Mouse (Mus musculus): ENCODE results near the gene Chfr. TPM values are rescaled to one million over a fixed set of nuclear protein-coding genes. Genes with fewer than 3 reads are reported as not detected.
A peak's percentile ranks its signal among the peaks of the same experiment; 100 is the strongest.
"Not testable (repeated sequence)": the region's sequence is repeated elsewhere in the genome, so short reads cannot be mapped to it uniquely, and the experiment has no call there.

The Chfr gene
- polyA plus RNA-seq, 1 experiment from 2014 or later: 35.7 TPM

GRCm38 (mm10) chr5:110106901-110107564, 28.6 kb upstream of the Chfr start:
- Histone ChIP-seq H3K4me2 (peak overlapping the region; percentile 95), H3K27ac (ENCODE audit: low read depth, low read length) (peak overlapping the region; percentile 97), H3K27me3 (ENCODE audit: control insufficient read depth, insufficient read depth, low read length) (no peaks in the 10 kb centered on the region), H3K4me1 (ENCODE audit: control insufficient read depth, insufficient read depth, low read length) (peaks cover 9% of the 10 kb centered on the region), H3K9ac (ENCODE audit: low read depth, low read length) (peak overlapping the region; percentile 94), H3K36me3 (ENCODE audit: control insufficient read depth, insufficient read depth, low read length) (peaks cover 31% of the 10 kb centered on the region), H3K9me3 (replicated peaks; ENCODE audit: control insufficient read depth, low read length) (no peaks in the 10 kb centered on the region), H3K4me3 (ENCODE audit: low read depth, low read length) (peak overlapping the region; percentile 85)
- peak; percentile 16 for ATAC-seq (replicated peaks; ENCODE audit: insufficient number of reproducible peaks, low FRiP score, low TSS enrichment)
- WGBS (ENCODE audit: insufficient replicate concordance): 14% methylated on average over 41 of the region's 41 CpGs

GRCm38 (mm10) chr5:110107581-110108304, 27.9 kb upstream of the Chfr start, which contains the start of gene Gtpbp6:
Gene Gtpbp6, minus strand, starts transcription at chr5:110108197.
- WGBS (ENCODE audit: insufficient replicate concordance): under 1% methylated on average over 70 of the region's 71 CpGs

GRCm38 (mm10) chr5:110108305-110108628, 27.4 kb upstream of the Chfr start:
- peak overlapping the region; percentile 97 for H3K27ac ChIP-seq (ENCODE audit: low read depth, low read length)

More at GRCm38 (mm10) chr5:110107581-110108304, 27.9 kb upstream of the Chfr start, which contains the start of gene Gtpbp6:
- H3K4me3 ChIP-seq (ENCODE audit: low read depth, low read length): peak within 1 kb of the TSS; percentile 85
- peaks cover 8% of the 10 kb centered on the region for H3K4me1 ChIP-seq (ENCODE audit: control insufficient read depth, insufficient read depth, low read length)
- no peaks in the 10 kb centered on the region for H3K9me3 ChIP-seq (replicated peaks; ENCODE audit: control insufficient read depth, low read length)
- peak within 1 kb of the TSS; percentile 94 for H3K9ac ChIP-seq (ENCODE audit: low read depth, low read length)
- H3K36me3 ChIP-seq (ENCODE audit: control insufficient read depth, insufficient read depth, low read length): peaks cover 33% of the 10 kb centered on the region
- no peaks in the 10 kb centered on the region for H3K27me3 ChIP-seq (ENCODE audit: control insufficient read depth, insufficient read depth, low read length)
- ATAC-seq (replicated peaks; ENCODE audit: insufficient number of reproducible peaks, low FRiP score, low TSS enrichment): peak; percentile 86
- peak within 1 kb of the TSS; percentile 97 for H3K27ac ChIP-seq (ENCODE audit: low read depth, low read length)
- H3K4me2 ChIP-seq: peak within 1 kb of the TSS; percentile 95

GRCm38 (mm10) chr5:110109991-110110441, 25.6 kb upstream of the Chfr start, which contains the start of gene Zfp605:
Gene Zfp605, plus strand, starts transcription at chr5:110110092.
- Histone ChIP-seq H3K36me3 (ENCODE audit: control insufficient read depth, insufficient read depth, low read length) (peaks cover 16% of the 10 kb centered on the region), H3K4me2 (peak within 1 kb of the TSS; percentile 65), H3K9ac (ENCODE audit: low read depth, low read length) (peak within 1 kb of the TSS; percentile 75), H3K27ac (ENCODE audit: low read depth, low read length) (peak within 1 kb of the TSS; percentile 80), H3K4me3 (ENCODE audit: low read depth, low read length) (peak within 1 kb of the TSS; percentile 70), H3K9me3 (replicated peaks; ENCODE audit: control insufficient read depth, low read length) (no peaks in the 10 kb centered on the region), H3K4me1 (ENCODE audit: control insufficient read depth, insufficient read depth, low read length) (peaks cover 8% of the 10 kb centered on the region), H3K27me3 (ENCODE audit: control insufficient read depth, insufficient read depth, low read length) (no peaks in the 10 kb centered on the region)
- under 1% methylated on average over 12 of the region's 12 CpGs for WGBS (ENCODE audit: insufficient replicate concordance)
- ATAC-seq (replicated peaks; ENCODE audit: insufficient number of reproducible peaks, low FRiP score, low TSS enrichment): peak; percentile 29

More at GRCm38 (mm10) chr5:110108305-110108628, 27.4 kb upstream of the Chfr start:
- no peaks in the 10 kb centered on the region for H3K27me3 ChIP-seq (ENCODE audit: control insufficient read depth, insufficient read depth, low read length)
- no peaks in the 10 kb centered on the region for H3K9me3 ChIP-seq (replicated peaks; ENCODE audit: control insufficient read depth, low read length)
- peaks cover 34% of the 10 kb centered on the region for H3K36me3 ChIP-seq (ENCODE audit: control insufficient read depth, insufficient read depth, low read length)
- peaks cover 8% of the 10 kb centered on the region for H3K4me1 ChIP-seq (ENCODE audit: control insufficient read depth, insufficient read depth, low read length)
- peak overlapping the region; percentile 94; the same call in 1 of the 2 replicates for H3K9ac ChIP-seq (ENCODE audit: low read depth, low read length)
- no peak for ATAC-seq (replicated peaks; ENCODE audit: insufficient number of reproducible peaks, low FRiP score, low TSS enrichment)
- WGBS (ENCODE audit: insufficient replicate concordance): 0% methylated on average over 7 of the region's 7 CpGs
- H3K4me2 ChIP-seq: peak overlapping the region; percentile 95
- H3K4me3 ChIP-seq (ENCODE audit: low read depth, low read length): peak overlapping the region; percentile 85

- H3K27ac ChIP-seq (ENCODE audit: low read depth, low read length); H3K4me1 ChIP-seq (ENCODE audit: control insufficient read depth, insufficient read depth, low read length); H3K9ac ChIP-seq (ENCODE audit: low read depth, low read length); H3K27me3 ChIP-seq (ENCODE audit: control insufficient read depth, insufficient read depth, low read length); H3K4me3 ChIP-seq (ENCODE audit: low read depth, low read length); H3K9me3 ChIP-seq (replicated peaks; ENCODE audit: control insufficient read depth, low read length); H3K4me2 ChIP-seq; ATAC-seq (replicated peaks; ENCODE audit: insufficient number of reproducible peaks, low FRiP score, low TSS enrichment): not testable (repeated sequence)
- 73% methylated on average over 3 of the region's 3 CpGs for WGBS (ENCODE audit: insufficient replicate concordance)
- H3K36me3 ChIP-seq (ENCODE audit: control insufficient read depth, insufficient read depth, low read length): peaks cover 18% of the 10 kb centered on the region
These were observed 13.3 kb upstream of the Chfr start for GRCm38 (mm10) chr5:110122380-110122779.

- Histone ChIP-seq H3K27ac (ENCODE audit: low read depth, low read length) (peak overlapping the region; percentile 81; the same call in 1 of the 2 replicates), H3K4me1 (ENCODE audit: control insufficient read depth, insufficient read depth, low read length) (peaks cover 3% of the 10 kb centered on the region; the same call in 1 of the 2 replicates), H3K4me3 (ENCODE audit: low read depth, low read length) (peak overlapping the region; percentile 84), H3K9me3 (replicated peaks; ENCODE audit: control insufficient read depth, low read length) (0 out of 2 replicates have a peak, but pooled peaks cover 4% of the 10 kb centered on the region), H3K9ac (ENCODE audit: low read depth, low read length) (peak overlapping the region; percentile 79), H3K4me2 (peak overlapping the region; percentile 84), H3K27me3 (ENCODE audit: control insufficient read depth, insufficient read depth, low read length) (no peaks in the 10 kb centered on the region), H3K36me3 (ENCODE audit: control insufficient read depth, insufficient read depth, low read length) (no peaks in the 10 kb centered on the region)
- peak; percentile 37 for ATAC-seq (replicated peaks; ENCODE audit: insufficient number of reproducible peaks, low FRiP score, low TSS enrichment)
- WGBS (ENCODE audit: insufficient replicate concordance): 6% methylated on average over 18 of the region's 18 CpGs
These were observed 434 bp downstream of the Chfr start for GRCm38 (mm10) chr5:110136087-110136464.

- no peak overlapping the region for H3K27ac ChIP-seq (ENCODE audit: low read depth, low read length)
- H3K4me3 ChIP-seq (ENCODE audit: low read depth, low read length): no peak overlapping the region
- ATAC-seq (replicated peaks; ENCODE audit: insufficient number of reproducible peaks, low FRiP score, low TSS enrichment): no peak
- no peak overlapping the region for H3K4me2 ChIP-seq
- H3K9me3 ChIP-seq (replicated peaks; ENCODE audit: control insufficient read depth, low read length): 0 out of 2 replicates have a peak, but pooled peaks cover 4% of the 10 kb centered on the region
- WGBS (ENCODE audit: insufficient replicate concordance): 89% methylated on average over 3 of the region's 3 CpGs
- H3K27me3 ChIP-seq (ENCODE audit: control insufficient read depth, insufficient read depth, low read length): no peaks in the 10 kb centered on the region
- peaks cover 3% of the 10 kb centered on the region; the same call in 1 of the 2 replicates for H3K4me1 ChIP-seq (ENCODE audit: control insufficient read depth, insufficient read depth, low read length)
- peaks cover 3% of the 10 kb centered on the region; the same call in 1 of the 2 replicates for H3K36me3 ChIP-seq (ENCODE audit: control insufficient read depth, insufficient read depth, low read length)
- no peak overlapping the region for H3K9ac ChIP-seq (ENCODE audit: low read depth, low read length)
These were observed 2.2 kb downstream of the Chfr start for GRCm38 (mm10) chr5:110137816-110138215.

GRCm38 (mm10) chr5:110139325-110139724, 3.7 kb downstream of the Chfr start:
- Histone ChIP-seq H3K4me3 (ENCODE audit: low read depth, low read length) (no peak overlapping the region), H3K9me3 (replicated peaks; ENCODE audit: control insufficient read depth, low read length) (no peaks in the 10 kb centered on the region), H3K9ac (ENCODE audit: low read depth, low read length) (no peak overlapping the region), H3K27ac (ENCODE audit: low read depth, low read length) (no peak overlapping the region), H3K36me3 (ENCODE audit: control insufficient read depth, insufficient read depth, low read length) (peaks cover 9% of the 10 kb centered on the region), H3K27me3 (ENCODE audit: control insufficient read depth, insufficient read depth, low read length) (no peaks in the 10 kb centered on the region), H3K4me2 (no peak overlapping the region), H3K4me1 (ENCODE audit: control insufficient read depth, insufficient read depth, low read length) (peaks cover 3% of the 10 kb centered on the region; the same call in 1 of the 2 replicates)
- 92% methylated on average over 3 of the region's 3 CpGs for WGBS (ENCODE audit: insufficient replicate concordance)
- no peak for ATAC-seq (replicated peaks; ENCODE audit: insufficient number of reproducible peaks, low FRiP score, low TSS enrichment)
